Mouse (Mus musculus): ENCODE results near the gene Madcam1. TPM values are rescaled to one million over a fixed set of nuclear protein-coding genes. Genes with fewer than 3 reads are reported as not detected.

Madcam1 gene
- total and polyA plus RNA-seq, 3 experiments, result 61.9 to 171 (median 110) TPM

DNA sequence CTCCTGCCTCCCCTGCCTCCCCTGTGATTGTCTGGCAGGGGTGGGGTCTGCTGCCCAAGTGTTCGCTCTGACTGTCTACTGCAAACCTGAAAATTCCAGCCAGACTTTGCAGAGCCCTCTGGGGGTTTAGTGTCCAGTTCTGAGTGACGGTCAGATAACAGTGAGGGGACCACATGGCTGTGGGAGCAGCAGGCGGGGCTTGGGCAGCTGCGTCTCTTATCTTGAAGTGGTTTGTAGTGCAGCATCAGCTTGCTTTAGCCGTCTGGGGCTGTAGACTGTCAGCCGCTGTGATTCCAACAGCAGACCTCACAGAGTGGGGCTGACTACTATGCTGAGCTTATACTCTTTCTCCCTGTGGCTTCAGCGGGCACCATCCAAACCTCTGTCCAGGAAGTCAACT, 44.9 kb downstream of the Madcam1 start (continued):
- TF ChIP-seq CHD1 (IDR thresholded peaks at IDR 0.05; ENCODE audit: low read depth, low read length), result no peak
- TF ChIP-seq MAX (IDR thresholded peaks at IDR 0.05; ENCODE audit: low read length), result no peak

DNA sequence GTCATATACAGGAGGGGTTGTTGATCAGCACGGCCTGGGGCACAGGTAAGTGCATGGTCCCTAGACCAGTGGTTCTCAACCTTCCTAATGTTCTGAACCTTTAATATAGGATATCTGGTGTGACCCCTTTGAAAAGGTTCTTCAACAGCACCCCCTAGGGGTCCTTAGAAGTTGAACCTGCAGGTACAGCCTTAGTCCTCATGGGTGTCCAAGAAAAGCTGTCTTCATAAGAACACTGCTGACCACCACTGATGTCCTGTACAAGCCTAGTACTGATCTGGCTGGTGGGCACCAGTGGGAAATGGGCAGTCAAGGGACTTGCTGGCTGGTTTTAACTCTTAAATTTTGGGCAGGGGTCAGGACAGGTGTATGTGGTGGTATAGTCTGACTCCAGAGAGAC, 47.7 kb downstream of the Madcam1 start:
- Histone ChIP-seq H3K27ac (ENCODE audit: insufficient read depth, low read depth) (no peak overlapping the region), H3K4me3 (replicated peaks in 1 of 3; ENCODE audit: low read depth in 2 of 3, low read length in 2 of 3, poor library complexity in 1 of 3) (no peak overlapping the region), H3K4me2 (ENCODE audit: insufficient read depth, low read depth, poor library complexity, severe bottlenecking) (no peak overlapping the region), H3K9ac (ENCODE audit: insufficient read depth, low read depth) (no peak overlapping the region), H3K9me3 (replicated peaks; ENCODE audit: low read length) (no peaks in the 10 kb centered on the region), H3K4me1 (ENCODE audit: control insufficient read depth in 1 of 2, insufficient read depth in 2 of 2) (peaks cover 6 to 17% of the 10 kb centered on the region in 2 experiments), H3K27me3 (replicated peaks) (peaks cover 21% of the 10 kb centered on the region), H3K79me2 (replicated peaks; ENCODE audit: control insufficient read depth, extremely low read depth, insufficient read depth, poor library complexity, severe bottlenecking) (peaks cover 20% of the 10 kb centered on the region), H3K36me3 (replicated peaks in 1 of 2; ENCODE audit: control insufficient read depth in 1 of 2, insufficient read depth in 1 of 2, low read length in 1 of 2) (peaks cover 39 to 55% of the 10 kb centered on the region in 2 experiments)
- TF ChIP-seq JUND (conservative IDR thresholded peaks at IDR 0.05; ENCODE audit: low read depth, low read length) (no peak), CTCF (conservative IDR thresholded peaks at IDR 0.05 in 1 of 2, IDR thresholded peaks at IDR 0.05 in 1 of 2; ENCODE audit: low read depth in 2 of 2, low read length in 2 of 2) (peak; percentile 46 to 68), POLR2A (IDR thresholded peaks at IDR 0.05; ENCODE audit: low read depth, low read length) (0 out of 2 replicates have a peak, but pooled peaks have one; percentile 7), BHLHE40 (IDR thresholded peaks at IDR 0.05; ENCODE audit: low read depth, low read length) (no peak), RAD21 (IDR thresholded peaks at IDR 0.05; ENCODE audit: low read depth, low read length) (peak; percentile 13)
- in situ Hi-C loops (cut with MboI; ENCODE audit: low pct_ligation_motif_present, low pct_unique_long_range_greater_than_20kb, low sequenced_read_pairs) (no loop called here), dilution Hi-C loops (cut with MboI; ENCODE audit: extremely low pct_ligation_motif_present, extremely low pct_unique_long_range_greater_than_20kb, low sequenced_read_pairs) (no loop called here)
- DNase-seq (ENCODE audit: extremely low read depth), result peak; percentile 55

DNA sequence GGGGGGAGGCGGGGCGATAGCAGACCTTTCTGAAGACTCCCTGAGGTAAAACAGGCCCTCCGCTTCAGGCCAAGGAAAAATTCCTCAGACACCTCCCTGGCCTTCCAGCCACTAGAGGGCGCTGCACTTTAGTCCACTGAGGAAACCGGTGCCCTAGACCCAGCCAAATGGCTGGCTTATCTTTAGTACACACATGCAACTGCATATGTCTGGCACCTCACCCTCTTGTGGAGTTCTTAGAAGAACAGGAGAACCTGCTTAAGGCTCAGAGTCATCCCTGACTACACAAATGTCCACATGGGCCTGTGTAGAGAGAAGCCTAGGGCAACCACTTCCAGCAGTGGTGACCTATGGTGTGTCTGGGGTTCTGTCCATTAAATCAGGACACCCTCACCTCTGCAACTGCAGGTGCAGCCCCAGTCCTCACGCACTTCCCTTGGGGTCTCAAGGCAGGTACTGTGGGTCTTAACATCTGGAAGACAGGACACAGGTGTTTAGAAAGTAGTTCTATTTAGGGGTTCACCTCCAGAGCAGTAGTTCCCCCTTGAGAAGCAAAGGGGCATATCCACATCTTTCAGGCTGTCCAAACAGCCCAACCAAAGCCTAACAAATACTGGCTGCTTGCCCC, 48.3 kb downstream of the Madcam1 start:
- Histone ChIP-seq H3K27ac (ENCODE audit: insufficient read depth, low read depth) (no peak overlapping the region), H3K4me2 (ENCODE audit: insufficient read depth, low read depth, poor library complexity, severe bottlenecking) (no peak overlapping the region)

DNA sequence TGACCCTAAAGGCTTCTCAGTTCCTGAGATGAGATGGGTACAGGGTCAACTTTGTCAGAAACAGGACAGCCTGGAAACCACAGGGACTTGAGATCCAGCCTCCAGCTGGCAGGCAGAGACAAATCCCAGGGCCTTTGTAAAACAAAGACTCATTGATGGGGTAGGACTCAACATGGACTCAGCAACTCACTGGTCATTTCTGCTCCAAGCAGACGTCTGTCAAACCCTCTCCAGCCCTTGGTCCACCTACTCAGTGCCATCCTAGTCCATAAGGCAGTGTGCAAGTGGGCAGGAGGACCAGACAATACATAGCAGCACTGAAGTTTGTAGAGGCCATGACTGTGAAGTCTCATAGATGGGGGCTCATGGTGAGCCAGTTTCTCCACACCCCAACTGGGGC, 48.8 kb downstream of the Madcam1 start:
- no peak for DNase-seq (ENCODE audit: extremely low read depth)
- peaks cover 33% of the 10 kb centered on the region for H3K27me3 ChIP-seq (replicated peaks)
- H3K27ac ChIP-seq (ENCODE audit: insufficient read depth, low read depth), result no peak overlapping the region
- H3K79me2 ChIP-seq (replicated peaks; ENCODE audit: control insufficient read depth, extremely low read depth, insufficient read depth, poor library complexity, severe bottlenecking), result peaks cover 9% of the 10 kb centered on the region; the same call in 1 of the 2 replicates
- TF ChIP-seq NRF1 (IDR thresholded peaks at IDR 0.05; ENCODE audit: low read depth, low read length) (no peak), ZKSCAN1 (IDR thresholded peaks at IDR 0.05; ENCODE audit: borderline replicate concordance, low read depth, low read length) (no peak), JUN (IDR thresholded peaks at IDR 0.05; ENCODE audit: insufficient read depth, low read depth, low read length) (no peak), ELF1 (IDR thresholded peaks at IDR 0.05; ENCODE audit: low read depth, low read length) (no peak), POLR2AphosphoS2 (IDR thresholded peaks at IDR 0.05; ENCODE audit: low read depth, low read length) (peak; percentile 95), TCF12 (IDR thresholded peaks at IDR 0.05; ENCODE audit: low read depth, low read length) (no peak), CHD1 (IDR thresholded peaks at IDR 0.05; ENCODE audit: low read depth, low read length) (no peak)
- H3K36me3 ChIP-seq (replicated peaks in 1 of 2; ENCODE audit: control insufficient read depth in 1 of 2, insufficient read depth in 1 of 2, low read length in 1 of 2), result peaks cover 37 to 44% of the 10 kb centered on the region in 2 experiments
- dilution Hi-C loops (cut with MboI; ENCODE audit: extremely low pct_ligation_motif_present, extremely low pct_unique_long_range_greater_than_20kb, low sequenced_read_pairs) (no loop called here), in situ Hi-C loops (cut with MboI; ENCODE audit: low pct_ligation_motif_present, low pct_unique_long_range_greater_than_20kb, low sequenced_read_pairs) (no loop called here)
- peaks cover 8 to 9% of the 10 kb centered on the region in 2 experiments for H3K4me1 ChIP-seq (ENCODE audit: control insufficient read depth in 1 of 2, insufficient read depth in 2 of 2)
- no peak overlapping the region for H3K4me3 ChIP-seq (replicated peaks in 1 of 3; ENCODE audit: low read depth in 2 of 3, low read length in 2 of 3, poor library complexity in 1 of 3)
- H3K9ac ChIP-seq (ENCODE audit: insufficient read depth, low read depth), result no peak overlapping the region
- H3K4me2 ChIP-seq (ENCODE audit: insufficient read depth, low read depth, poor library complexity, severe bottlenecking), result no peak overlapping the region
- H3K9me3 ChIP-seq (replicated peaks; ENCODE audit: low read length), result peaks cover 3% of the 10 kb centered on the region

More for the DNA sequence above, 48.3 kb downstream of the Madcam1 start:
- Histone ChIP-seq H3K9me3 (replicated peaks; ENCODE audit: low read length) (peaks cover under 1% of the 10 kb centered on the region), H3K27me3 (replicated peaks) (peaks cover 27% of the 10 kb centered on the region), H3K79me2 (replicated peaks; ENCODE audit: control insufficient read depth, extremely low read depth, insufficient read depth, poor library complexity, severe bottlenecking) (peaks cover 14% of the 10 kb centered on the region), H3K36me3 (replicated peaks in 1 of 2; ENCODE audit: control insufficient read depth in 1 of 2, insufficient read depth in 1 of 2, low read length in 1 of 2) (peaks cover 37 to 49% of the 10 kb centered on the region in 2 experiments), H3K9ac (ENCODE audit: insufficient read depth, low read depth) (no peak overlapping the region), H3K4me1 (ENCODE audit: control insufficient read depth in 1 of 2, insufficient read depth in 2 of 2) (peaks cover 7 to 14% of the 10 kb centered on the region in 2 experiments), H3K4me3 (replicated peaks in 1 of 3; ENCODE audit: low read depth in 2 of 3, low read length in 2 of 3, poor library complexity in 1 of 3) (no peak overlapping the region)
- TF ChIP-seq POLR2AphosphoS2 (IDR thresholded peaks at IDR 0.05; ENCODE audit: low read depth, low read length) (peak; percentile 93), ZMIZ1 (IDR thresholded peaks at IDR 0.05; ENCODE audit: low read depth, low read length) (no peak), SMC3 (IDR thresholded peaks at IDR 0.05; ENCODE audit: low read depth, low read length) (peak; percentile 11; the same call in 1 of the 2 replicates), CTCF (conservative IDR thresholded peaks at IDR 0.05 in 1 of 2, IDR thresholded peaks at IDR 0.05 in 1 of 2; ENCODE audit: low read depth in 2 of 2, low read length in 2 of 2) (peak in 1 of 2 experiments; percentile 75; a peak in 3 of 4 replicates)
- in situ Hi-C loops (cut with MboI; ENCODE audit: low pct_ligation_motif_present, low pct_unique_long_range_greater_than_20kb, low sequenced_read_pairs) (no loop called here), dilution Hi-C loops (cut with MboI; ENCODE audit: extremely low pct_ligation_motif_present, extremely low pct_unique_long_range_greater_than_20kb, low sequenced_read_pairs) (no loop called here)
- DNase-seq (ENCODE audit: extremely low read depth), result peak; percentile 76
